Mouse (Mus musculus) limb, embryonic 13.5 days (tissue): ENCODE measurements around the gene Dennd1a. TPM values are rescaled to one million over a fixed set of nuclear protein-coding genes. Genes with fewer than 3 reads are reported as not detected.

Experiments used
- ATAC-seq: fragments of 200-750 bp; cut with Nextera tagmentation; 2 replicates; pipeline ENCODE4 v1.8.0; 2017; ENCODE audit warnings: low read depth, moderate number of reproducible peaks, moderate TSS enrichment; ENCODE audit not compliant: low FRiP score
- H3K27ac ChIP-seq: fragments of 300-500 bp; sonication (generic); 2 replicates; pipeline ENCODE4 v1.5.1; 2015; ENCODE audit warnings: inconsistent platforms, mild to moderate bottlenecking, moderate library complexity
- H3K27me3 ChIP-seq: fragments of 300-500 bp; sonication (generic); 2 replicates; pipeline ENCODE4 v1.6.1; 2015; ENCODE audit warnings: mild to moderate bottlenecking, inconsistent platforms
- H3K36me3 ChIP-seq: fragments of 300-500 bp; sonication (generic); 2 replicates; pipeline ENCODE4 v1.6.1; 2015; ENCODE audit warnings: inconsistent platforms, mild to moderate bottlenecking, moderate library complexity
- H3K4me1 ChIP-seq: fragments of 300-500 bp; sonication (generic); 2 replicates; pipeline ENCODE4 v1.6.1; 2015; ENCODE audit warnings: inconsistent platforms
- H3K4me2 ChIP-seq: fragments of 300-500 bp; sonication (generic); replicated peaks from 2 replicates; pipeline ENCODE4 v1.6.1; 2015; ENCODE audit warnings: inconsistent platforms, mild to moderate bottlenecking, moderate library complexity
- H3K4me3 ChIP-seq: fragments of 300-500 bp; sonication (generic); 2 replicates; pipeline ENCODE4 v1.5.1; 2015; ENCODE audit warnings: moderate library complexity, mild to moderate bottlenecking, inconsistent platforms
- H3K9ac ChIP-seq: fragments of 300-500 bp; sonication (generic); 2 replicates; pipeline ENCODE4 v1.6.1; 2015; ENCODE audit warnings: mild to moderate bottlenecking, inconsistent platforms
- H3K9me3 ChIP-seq: fragments of 300-500 bp; sonication (generic); 2 replicates; pipeline ENCODE4 v1.6.1; 2016; ENCODE audit warnings: inconsistent platforms
- WGBS: fragments of 180-500 bp; shearing (Covaris S2); methylation state at CpG from one replicate; pipeline ENCODE4 v1.1.7; 2015; 5-methylcytosine and 5-hydroxymethylcytosine counted together
- polyA plus RNA-seq: library from polyadenylated mRNA; unstranded; fragments of >200 nt; fragmentation: Nextera tagmentation; extraction: Ambion mirVana; gene quantifications from 2 replicates; pipeline ENCODE4 v1.2.1, GENCODE M21; 2015

Dennd1a gene
- polyA plus RNA-seq, 1 experiment from 2014 or later = 15.8 TPM

DNA sequence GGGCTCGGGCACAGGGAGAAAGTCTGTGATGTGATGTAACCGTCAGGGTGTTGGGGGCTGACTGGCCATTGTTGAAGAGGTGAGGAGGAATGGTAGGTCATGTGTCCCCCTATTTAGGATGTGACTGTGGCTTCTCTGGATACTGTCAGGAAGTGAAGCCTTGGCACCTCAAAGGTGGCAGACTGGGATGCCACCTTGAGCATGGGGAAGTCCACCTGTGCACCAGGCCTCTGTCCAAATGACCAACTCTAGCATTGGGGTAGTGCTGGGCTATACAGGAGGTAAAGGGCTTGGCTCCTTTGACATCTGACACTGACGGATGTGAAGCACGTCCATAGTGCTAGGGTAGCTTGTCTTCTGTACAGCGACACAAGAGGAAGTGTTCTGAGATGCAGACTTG is 474.8 kb downstream of the Dennd1a start:
- Histone ChIP-seq H3K27ac (no peak overlapping the region), H3K4me1 (peaks cover 7% of the 10 kb centered on the region), H3K4me3 (no peak overlapping the region), H3K4me2 (no peak overlapping the region), H3K9ac (no peak overlapping the region), H3K9me3 (no peaks in the 10 kb centered on the region), H3K36me3 (peaks cover 29% of the 10 kb centered on the region), H3K27me3 (no peaks in the 10 kb centered on the region)
- ATAC-seq = no peak
- WGBS = 89% methylated on average over 5 of the region's 5 CpGs

DNA sequence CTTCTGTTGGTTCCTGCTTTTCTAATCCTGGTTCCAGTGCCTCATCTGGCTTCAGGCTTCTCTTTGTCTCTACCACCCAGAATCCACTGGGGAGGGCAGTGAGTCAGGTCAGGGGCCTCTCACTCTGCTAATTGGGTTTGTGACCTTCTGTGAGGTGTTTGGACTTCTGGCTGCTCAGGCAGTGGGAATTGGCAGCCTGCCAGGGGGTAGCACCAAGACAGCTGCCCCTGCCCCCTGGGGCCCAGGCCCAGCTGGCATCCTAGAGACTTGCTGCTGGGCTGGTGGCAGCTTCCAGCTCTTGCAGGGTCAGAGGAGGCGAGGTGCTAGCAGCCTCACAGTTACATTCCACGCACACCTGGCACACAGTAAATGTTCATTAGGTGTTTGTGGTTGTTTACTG is 475.5 kb downstream of the Dennd1a start:
- no peak for ATAC-seq
- 55% methylated on average over 2 of the region's 2 CpGs for WGBS

DNA sequence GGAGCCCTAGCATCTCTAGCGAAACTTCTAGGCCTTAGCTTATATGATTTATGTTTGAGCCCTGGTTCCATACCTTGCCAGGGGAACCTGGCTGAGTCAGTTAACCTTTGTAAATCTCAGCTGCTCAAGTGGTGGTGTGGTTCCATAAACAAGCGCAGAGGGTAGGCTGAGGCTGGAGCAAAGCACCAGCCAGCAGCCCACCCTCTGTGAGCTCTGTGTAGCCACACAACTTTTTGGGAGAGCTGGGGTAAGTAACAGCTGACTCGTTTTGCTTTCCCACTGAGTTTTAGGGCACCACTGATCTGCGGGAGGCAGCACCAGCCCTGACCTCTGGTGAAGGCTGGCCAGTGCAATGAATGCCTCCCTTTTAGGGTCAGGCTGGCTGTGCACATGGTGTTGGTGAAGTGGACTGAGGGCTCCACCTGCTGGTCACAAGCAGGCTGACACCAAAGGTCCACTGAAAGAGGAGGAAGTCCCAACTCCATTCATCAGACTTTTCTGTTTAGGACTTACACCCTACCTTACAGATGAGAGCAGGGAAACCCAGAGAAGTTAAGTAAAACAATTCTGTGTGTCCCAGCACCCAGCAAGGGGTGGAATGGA is 484.5 kb downstream of the Dennd1a start:
- no peak overlapping the region for H3K27ac ChIP-seq
- ATAC-seq = peak; percentile 57; the same call in 1 of the 2 replicates
- H3K27me3 ChIP-seq = 0 out of 2 replicates have a peak, but pooled peaks cover 5% of the 10 kb centered on the region
- peaks cover 30% of the 10 kb centered on the region for H3K36me3 ChIP-seq
- no peak overlapping the region for H3K4me2 ChIP-seq
- 0 out of 2 replicates have a peak, but pooled peaks cover 8% of the 10 kb centered on the region for H3K4me1 ChIP-seq
- no peak overlapping the region for H3K4me3 ChIP-seq
- 43% methylated on average over 4 of the region's 4 CpGs for WGBS
- no peak overlapping the region for H3K9ac ChIP-seq
- H3K9me3 ChIP-seq = no peaks in the 10 kb centered on the region

More for the DNA sequence above, 475.5 kb downstream of the Dennd1a start:
- Histone ChIP-seq H3K4me1 (peaks cover 7% of the 10 kb centered on the region), H3K27ac (no peak overlapping the region), H3K9me3 (no peaks in the 10 kb centered on the region), H3K4me3 (no peak overlapping the region), H3K4me2 (no peak overlapping the region), H3K36me3 (peaks cover 28% of the 10 kb centered on the region), H3K9ac (no peak overlapping the region), H3K27me3 (no peaks in the 10 kb centered on the region)

DNA sequence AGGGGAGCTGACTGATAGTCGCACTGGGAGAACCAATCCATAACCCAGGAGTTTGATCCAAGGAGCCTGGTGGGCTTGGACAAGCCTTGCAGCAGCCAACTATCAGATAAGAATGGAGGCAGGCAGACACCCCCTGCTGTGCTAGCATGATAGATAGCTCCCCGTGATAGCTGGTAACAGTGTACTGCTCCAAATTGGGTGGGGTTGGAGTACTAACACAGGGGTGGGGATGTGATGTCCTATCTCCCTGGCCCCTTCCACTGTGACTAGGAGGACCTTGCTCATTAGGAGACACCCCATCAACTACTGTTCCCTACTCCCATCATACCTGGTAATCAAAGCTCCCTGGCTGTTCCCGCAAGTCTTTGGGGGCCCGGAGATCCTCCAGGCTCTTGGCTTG is 485.5 kb downstream of the Dennd1a start:
- Histone ChIP-seq H3K4me2 (no peak overlapping the region), H3K9ac (no peak overlapping the region; the same call in 1 of the 2 replicates), H3K9me3 (no peaks in the 10 kb centered on the region), H3K27ac (no peak overlapping the region), H3K36me3 (peaks cover 30% of the 10 kb centered on the region), H3K4me1 (peaks cover 15% of the 10 kb centered on the region), H3K27me3 (0 out of 2 replicates have a peak, but pooled peaks cover 5% of the 10 kb centered on the region), H3K4me3 (no peak overlapping the region)
- ATAC-seq = no peak
- WGBS = 81% methylated on average over 4 of the region's 4 CpGs

DNA sequence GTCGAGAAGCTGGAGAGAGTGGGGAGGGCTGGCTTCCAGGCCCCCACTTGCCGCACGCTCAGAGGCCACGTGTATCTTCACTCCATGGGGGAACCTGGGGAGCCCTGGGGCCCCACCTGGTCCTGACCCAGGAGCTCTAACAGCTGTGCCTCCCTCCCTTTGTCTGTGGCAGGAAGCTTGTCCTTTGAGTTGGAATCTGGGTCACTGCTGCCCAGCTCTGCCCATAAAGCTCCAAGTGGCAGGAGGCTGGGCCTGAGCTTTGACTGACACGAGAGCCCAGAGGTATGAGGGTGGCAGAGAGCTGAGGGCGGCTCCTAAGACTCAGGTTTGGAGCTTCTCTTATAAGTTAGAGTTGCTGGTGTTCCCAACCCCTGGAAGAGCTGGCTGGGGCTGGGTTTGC is 488.1 kb downstream of the Dennd1a start:
- no peak for ATAC-seq
- Histone ChIP-seq H3K4me1 (peaks cover 37% of the 10 kb centered on the region), H3K4me2 (no peak overlapping the region), H3K36me3 (peaks cover 15% of the 10 kb centered on the region), H3K9ac (no peak overlapping the region), H3K27ac (no peak overlapping the region), H3K9me3 (no peaks in the 10 kb centered on the region), H3K27me3 (peaks cover 21% of the 10 kb centered on the region), H3K4me3 (no peak overlapping the region)
- 48% methylated on average over 6 of the region's 6 CpGs for whole genome bisulfite sequencing

DNA sequence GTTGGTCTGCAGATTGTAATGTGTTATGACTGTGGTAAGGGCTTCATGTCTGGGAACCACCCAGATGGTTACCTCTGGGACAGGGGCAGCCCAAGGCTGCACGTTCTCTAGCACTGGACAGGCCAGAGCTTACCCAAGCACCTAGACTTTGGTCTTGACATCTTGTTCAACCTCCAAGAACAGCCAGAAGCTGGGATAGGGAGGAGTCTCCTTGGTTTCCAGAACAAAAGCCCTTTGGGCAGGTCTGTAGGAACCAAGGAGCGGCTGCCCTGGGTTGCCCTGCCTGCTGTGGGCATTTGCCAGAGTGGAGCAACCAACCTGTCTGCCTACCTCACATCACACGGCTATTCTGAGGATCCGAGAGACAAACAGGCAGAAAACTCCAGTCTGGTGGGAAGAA is 490.1 kb downstream of the Dennd1a start:
- H3K36me3 ChIP-seq = peaks cover 15% of the 10 kb centered on the region
- peaks cover 40% of the 10 kb centered on the region for H3K27me3 ChIP-seq
- H3K9ac ChIP-seq = no peak overlapping the region
- no peak overlapping the region for H3K4me3 ChIP-seq
- 87% methylated on average over 4 of the region's 4 CpGs for WGBS
- H3K4me1 ChIP-seq = peaks cover 45% of the 10 kb centered on the region
- ATAC-seq = no peak
- H3K27ac ChIP-seq = peak overlapping the region; percentile 81; the same call in 1 of the 2 replicates
- peaks cover 7% of the 10 kb centered on the region; the same call in 1 of the 2 replicates for H3K9me3 ChIP-seq
- no peak overlapping the region for H3K4me2 ChIP-seq

DNA sequence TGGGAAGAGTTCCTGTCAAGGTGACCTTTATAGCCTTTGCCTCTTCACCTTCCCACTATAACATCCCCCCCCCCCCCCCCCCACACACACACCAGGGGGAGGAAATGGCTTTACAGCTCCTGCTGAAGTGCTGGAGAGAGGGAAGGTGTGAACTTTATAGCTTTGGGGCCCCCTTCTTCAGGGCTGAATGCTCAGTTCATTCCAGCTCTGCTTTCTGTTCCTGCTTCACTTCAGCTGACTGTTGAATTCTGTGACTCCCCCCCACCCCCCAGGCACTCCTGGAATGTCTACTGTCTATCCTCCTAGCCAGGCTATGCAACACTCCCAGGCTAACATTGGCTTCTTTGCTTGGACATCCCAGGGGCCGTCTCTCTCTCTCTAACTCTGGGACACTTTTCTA is 491.2 kb downstream of the Dennd1a start:
- H3K4me3 ChIP-seq = no peak overlapping the region
- peak overlapping the region; percentile 81 for H3K27ac ChIP-seq
- peak overlapping the region; percentile 37 for H3K4me2 ChIP-seq
- WGBS = 11% methylated on average over 1 of the region's 1 CpGs
- H3K9ac ChIP-seq = no peak overlapping the region
- H3K4me1 ChIP-seq = peaks cover 45% of the 10 kb centered on the region
- peaks cover 45% of the 10 kb centered on the region for H3K27me3 ChIP-seq
- ATAC-seq = peak; percentile 57; the same call in 1 of the 2 replicates
- H3K9me3 ChIP-seq = peaks cover 7% of the 10 kb centered on the region; the same call in 1 of the 2 replicates
- H3K36me3 ChIP-seq = peaks cover 14% of the 10 kb centered on the region

DNA sequence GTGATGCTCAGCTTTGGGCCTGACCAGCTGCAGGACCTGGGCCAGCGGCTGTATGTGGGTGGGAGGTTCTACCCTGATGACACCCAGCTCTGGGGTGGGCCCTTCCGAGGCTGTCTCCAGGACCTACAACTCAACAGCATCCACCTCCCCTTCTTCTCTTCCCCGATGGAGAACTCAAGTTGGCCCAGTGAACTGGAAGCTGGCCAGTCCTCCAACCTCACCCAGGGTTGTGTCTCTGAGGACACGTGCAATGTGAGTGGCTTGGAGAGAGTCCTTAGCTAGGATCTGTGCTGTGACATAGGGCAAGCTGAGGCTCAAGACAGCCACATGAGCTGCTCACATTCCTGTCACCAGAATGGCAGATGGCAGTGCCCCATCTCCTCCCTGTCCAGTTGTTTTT is 495.9 kb downstream of the Dennd1a start:
- 87% methylated on average over 4 of the region's 4 CpGs for WGBS
- Histone ChIP-seq H3K9me3 (peaks cover 7% of the 10 kb centered on the region; the same call in 1 of the 2 replicates), H3K27ac (no peak overlapping the region), H3K4me3 (no peak overlapping the region), H3K27me3 (peaks cover 62% of the 10 kb centered on the region), H3K36me3 (no peaks in the 10 kb centered on the region), H3K4me2 (no peak overlapping the region), H3K9ac (no peak overlapping the region), H3K4me1 (peaks cover 43% of the 10 kb centered on the region)
- ATAC-seq = no peak

DNA sequence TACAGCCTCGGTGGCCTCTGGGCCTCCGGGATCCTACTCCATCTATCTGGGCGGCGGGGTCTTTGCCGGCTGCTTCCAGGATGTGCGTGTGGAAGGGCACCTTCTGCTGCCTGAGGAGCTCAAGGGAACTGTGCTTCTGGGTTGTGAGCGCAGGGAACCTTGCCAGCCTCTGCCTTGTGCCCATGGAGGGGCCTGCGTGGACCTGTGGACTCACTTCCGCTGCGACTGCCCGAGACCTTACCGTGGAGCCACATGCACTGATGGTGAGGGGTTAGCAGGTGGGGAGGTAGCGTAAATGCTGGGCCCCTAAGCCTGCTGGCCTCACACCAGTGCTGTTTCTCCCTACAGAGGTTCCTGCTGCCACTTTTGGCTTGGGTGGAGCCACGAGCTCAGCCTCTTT is 496.5 kb downstream of the Dennd1a start:
- Histone ChIP-seq H3K27ac (no peak overlapping the region), H3K4me3 (no peak overlapping the region), H3K9ac (no peak overlapping the region), H3K4me1 (peaks cover 40% of the 10 kb centered on the region), H3K9me3 (peaks cover 7% of the 10 kb centered on the region; the same call in 1 of the 2 replicates), H3K27me3 (peaks cover 68% of the 10 kb centered on the region), H3K4me2 (no peak overlapping the region), H3K36me3 (no peaks in the 10 kb centered on the region)
- no peak for ATAC-seq
- WGBS = 92% methylated on average over 14 of the region's 14 CpGs

DNA sequence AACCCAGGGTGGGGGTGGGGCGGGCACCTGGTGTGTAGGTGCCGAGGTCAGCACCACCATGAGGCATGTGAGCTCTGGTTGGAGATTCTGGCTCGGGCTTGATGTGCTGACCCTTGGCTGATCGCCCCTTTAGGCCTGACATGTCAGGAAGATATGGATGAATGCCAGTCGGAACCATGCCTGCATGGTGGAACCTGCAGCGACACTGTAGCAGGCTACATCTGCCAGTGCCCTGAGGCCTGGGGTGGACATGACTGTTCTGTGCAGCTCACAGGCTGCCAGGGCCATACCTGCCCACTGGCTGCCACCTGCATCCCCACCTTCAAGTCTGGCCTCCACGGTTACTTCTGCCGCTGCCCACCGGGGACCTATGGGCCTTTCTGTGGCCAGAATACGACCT is 497.2 kb downstream of the Dennd1a start:
- Histone ChIP-seq H3K4me2 (no peak overlapping the region), H3K36me3 (no peaks in the 10 kb centered on the region), H3K4me1 (peaks cover 32% of the 10 kb centered on the region), H3K27me3 (peaks cover 68% of the 10 kb centered on the region), H3K27ac (no peak overlapping the region), H3K9ac (no peak overlapping the region), H3K4me3 (no peak overlapping the region), H3K9me3 (peaks cover 7% of the 10 kb centered on the region; the same call in 1 of the 2 replicates)
- ATAC-seq = no peak
- 85% methylated on average over 10 of the region's 10 CpGs for WGBS

DNA sequence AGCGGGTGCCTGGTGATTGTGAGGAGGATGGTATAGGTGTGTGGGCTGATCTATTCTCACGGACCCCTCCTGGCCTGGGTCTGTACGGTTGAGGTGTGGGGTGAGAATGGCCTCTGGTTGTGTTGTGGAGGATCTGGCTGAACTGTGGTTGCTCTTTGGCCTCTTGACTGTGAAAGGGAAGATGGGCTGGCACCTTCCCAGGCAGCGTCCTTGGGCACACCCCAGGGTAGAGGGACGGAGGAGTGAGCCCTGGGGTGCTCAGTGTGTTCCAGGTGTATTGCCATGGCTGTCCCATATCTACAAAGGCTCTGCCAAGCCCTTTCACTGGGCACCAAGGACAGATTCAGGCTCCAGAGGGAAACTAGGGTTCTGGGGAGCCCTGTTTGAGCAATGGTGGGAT is 498.2 kb downstream of the Dennd1a start:
- Histone ChIP-seq H3K9ac (no peak overlapping the region), H3K4me3 (no peak overlapping the region), H3K36me3 (no peaks in the 10 kb centered on the region), H3K4me2 (no peak overlapping the region), H3K4me1 (peaks cover 27% of the 10 kb centered on the region), H3K27ac (no peak overlapping the region), H3K27me3 (peaks cover 58% of the 10 kb centered on the region), H3K9me3 (peaks cover 7% of the 10 kb centered on the region; the same call in 1 of the 2 replicates)
- 86% methylated on average over 5 of the region's 5 CpGs for WGBS
- ATAC-seq = no peak

DNA sequence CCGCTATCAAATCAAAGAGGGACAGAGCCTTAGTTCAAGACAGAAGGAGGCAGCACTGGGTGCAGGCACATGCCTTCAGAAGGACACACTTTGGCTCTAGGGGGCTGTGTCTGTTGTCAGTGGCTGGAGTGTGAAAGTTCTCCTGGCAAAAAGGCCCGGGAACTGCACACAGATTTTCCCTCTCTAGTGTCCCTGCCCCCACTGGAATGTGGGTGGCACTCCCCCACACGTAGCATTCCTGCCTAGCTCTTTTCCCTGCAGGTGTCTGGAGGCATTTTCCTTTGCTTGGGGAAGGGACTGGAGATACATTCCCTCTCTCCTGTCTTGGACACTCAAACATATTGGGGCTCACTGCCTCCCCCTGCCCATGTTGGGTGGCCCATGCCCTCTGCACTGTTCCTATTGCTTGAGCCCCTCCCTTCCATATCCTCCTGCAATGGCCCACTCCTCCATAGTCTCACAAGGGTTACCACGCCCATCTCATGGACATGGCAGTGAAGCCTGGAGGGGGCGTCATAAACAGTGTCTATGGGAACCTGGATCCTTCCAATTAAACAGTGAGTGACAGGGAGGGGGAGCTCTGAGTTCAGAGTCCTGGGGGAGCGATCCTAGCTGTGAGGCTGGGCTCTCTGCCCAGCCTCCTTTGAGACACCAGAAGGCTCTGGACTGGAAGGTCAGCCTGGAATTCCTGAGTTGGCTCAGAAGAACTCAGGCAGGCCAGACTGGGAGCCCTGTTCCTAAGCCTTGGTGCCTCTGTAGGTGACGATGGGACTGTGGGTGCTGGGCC is 498.8 kb downstream of the Dennd1a start:
- H3K4me3 ChIP-seq = no peak overlapping the region
- H3K27me3 ChIP-seq = peaks cover 53% of the 10 kb centered on the region

More for the DNA sequence above, 498.8 kb downstream of the Dennd1a start:
- H3K27ac ChIP-seq = no peak overlapping the region
- 52% methylated on average over 7 of the region's 7 CpGs for WGBS
- peaks cover 24% of the 10 kb centered on the region for H3K4me1 ChIP-seq
- no peaks in the 10 kb centered on the region for H3K36me3 ChIP-seq
- peaks cover 4% of the 10 kb centered on the region; the same call in 1 of the 2 replicates for H3K9me3 ChIP-seq
- H3K9ac ChIP-seq = no peak overlapping the region
- no peak overlapping the region for H3K4me2 ChIP-seq
- ATAC-seq = 0 out of 2 replicates have a peak, but pooled peaks have one; percentile 25
